Mouse (Mus musculus): ENCODE results near the gene Nars2. TPM values are rescaled to one million over a fixed set of nuclear protein-coding genes. Genes with fewer than 3 reads are reported as not detected.

Gene Nars2
- polyA plus RNA-seq, 1 experiment from 2014 or later, result 11.8 TPM

DNA sequence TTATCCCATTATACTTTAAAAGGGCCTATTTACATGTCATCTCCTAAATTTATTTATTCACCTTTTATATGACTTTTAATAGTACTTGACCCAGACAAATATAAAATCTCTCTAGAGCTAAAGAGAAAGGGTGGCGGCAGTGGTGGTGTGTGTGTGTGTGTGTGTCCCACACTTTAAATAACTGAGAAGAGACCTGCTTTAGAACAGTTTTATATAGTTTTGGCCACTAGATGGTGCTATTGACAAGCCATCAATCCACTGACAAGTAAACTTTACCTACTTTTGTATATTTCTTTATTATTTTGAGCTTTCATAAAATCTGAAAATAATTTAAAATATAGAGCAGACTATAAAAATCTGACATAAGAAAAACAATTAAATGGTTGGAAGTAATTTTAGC is 19.1 kb downstream of the Nars2 start:
- H3K27me3 ChIP-seq, result no peaks in the 10 kb centered on the region
- ATAC-seq, result no peak
- in situ Hi-C loops (cut with MboI; ENCODE audit: low pct_unique_long_range_greater_than_20kb), result loop anchor here (5.0 kb wide), 2 partner anchors 112 to 327 kb away; partner anchors contain the start of gene Gab2
- CTCF ChIA-PET, result interaction anchor here (0.7 to 2.2 kb wide), 14 partner anchors 10 to 338 kb away, joined by 3 to 11 read pairs (median 4); no protein-coding TSS in a partner anchor
- no peak for DNase-seq (ENCODE audit: low read depth, low spot score)
- TF ChIP-seq CTCF (IDR thresholded peaks at IDR 0.05), result peak; percentile 63
- POLR2A ChIA-PET, result no interaction called here

DNA sequence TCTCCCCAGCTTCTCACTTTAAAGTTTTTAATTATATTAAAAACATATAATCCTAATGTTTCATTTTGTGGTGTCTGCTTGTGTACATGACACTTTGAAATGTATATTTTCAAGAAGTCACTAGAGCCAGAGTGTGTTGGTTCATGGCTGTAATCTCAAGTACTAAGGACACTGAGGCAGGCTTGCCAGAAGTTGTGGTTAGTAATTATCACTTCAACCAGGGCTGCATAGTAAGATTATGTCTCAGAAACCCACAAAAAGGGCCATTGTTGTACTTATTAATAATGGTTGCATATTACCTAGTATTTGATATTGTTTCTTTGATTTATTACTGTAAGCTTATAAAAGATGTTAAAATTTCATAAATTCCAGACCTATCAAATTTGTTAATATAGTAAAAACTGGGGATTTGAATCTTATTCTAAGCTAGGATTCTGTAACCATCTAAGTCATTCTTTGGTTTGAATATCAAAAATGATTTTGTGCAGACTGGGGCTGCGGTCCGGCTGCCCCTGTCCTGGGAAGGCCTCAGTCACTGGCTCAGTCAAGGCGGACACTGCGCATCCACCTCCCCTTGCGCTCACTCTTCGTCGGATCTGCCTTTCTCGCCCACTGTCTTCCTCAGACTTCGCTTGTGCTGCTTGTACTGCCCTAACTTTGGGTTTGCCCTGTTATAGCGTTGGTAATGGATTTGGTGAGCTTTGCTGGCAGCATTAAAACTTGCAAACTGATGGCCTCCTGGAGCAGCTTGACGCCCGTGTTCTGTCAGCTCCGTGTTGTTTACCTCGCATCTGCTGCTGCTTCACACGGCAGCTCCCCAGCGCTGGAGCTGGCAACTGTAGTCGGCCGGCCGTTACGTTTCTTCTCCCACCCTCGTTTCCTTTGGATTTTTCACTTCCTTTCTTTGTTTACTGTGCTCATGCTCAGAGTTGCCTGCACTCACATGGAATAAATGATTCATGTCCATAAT is 20.0 kb downstream of the Nars2 start:
- no peak for TF ChIP-seq CTCF (IDR thresholded peaks at IDR 0.05)
- POLR2A ChIA-PET, result no interaction called here

DNA sequence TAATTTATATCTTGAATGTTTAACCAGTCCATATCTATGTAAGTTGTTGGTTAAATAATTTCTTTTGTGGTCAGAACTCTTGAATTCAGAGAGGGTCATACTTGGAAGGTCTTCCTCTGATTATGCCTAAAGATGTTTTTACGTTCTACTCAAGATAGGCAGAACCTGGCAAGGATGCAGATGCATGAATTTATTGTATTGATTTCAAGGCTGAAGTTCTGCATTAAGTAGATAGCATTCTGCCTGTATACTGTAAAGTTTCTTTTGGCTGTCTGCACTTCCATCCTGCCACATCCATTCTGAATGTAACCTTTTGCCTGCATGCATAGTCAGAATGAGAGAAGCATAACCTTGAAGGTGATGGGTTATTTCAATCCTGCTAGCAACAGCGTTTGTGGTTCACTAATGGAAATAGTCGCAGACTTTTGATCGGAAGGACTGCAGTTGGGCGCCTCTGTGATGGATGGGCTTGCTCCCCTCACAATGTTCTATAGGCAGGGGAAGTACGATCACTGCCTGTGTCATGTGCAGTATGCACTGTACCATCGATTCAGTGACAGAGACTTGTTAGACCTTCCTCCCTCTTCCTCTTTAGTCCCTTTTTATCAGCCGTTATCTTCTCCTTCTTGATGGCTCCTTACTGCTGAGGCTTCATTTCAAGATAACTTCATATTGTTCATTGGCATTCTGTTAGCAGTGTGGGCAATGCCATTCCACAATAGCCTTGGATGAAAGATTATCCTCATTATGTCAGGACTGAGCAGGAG is 21.0 kb downstream of the Nars2 start:
- DNase-seq (ENCODE audit: low read depth, low spot score) (no peak), ATAC-seq (no peak)
- no peaks in the 10 kb centered on the region for H3K27me3 ChIP-seq
- CTCF ChIA-PET, result interaction anchor here (2.2 kb wide), 1 partner anchor 113 kb away, joined by 9 read pairs; no protein-coding TSS in a partner anchor
- POLR2A ChIA-PET, result no interaction called here
- no peak for TF ChIP-seq CTCF (IDR thresholded peaks at IDR 0.05)
- in situ Hi-C loops (cut with MboI; ENCODE audit: low pct_unique_long_range_greater_than_20kb), result loop anchor here (5.0 kb wide), 2 partner anchors 110 to 325 kb away; partner anchors contain the start of gene Gab2

More for the DNA sequence above, 20.0 kb downstream of the Nars2 start:
- no peak for ATAC-seq
- CTCF ChIA-PET, result interaction anchor here (0.7 to 2.2 kb wide), 12 partner anchors 9 to 329 kb away, joined by 3 to 11 read pairs (median 4); no protein-coding TSS in a partner anchor
- in situ Hi-C loops (cut with MboI; ENCODE audit: low pct_unique_long_range_greater_than_20kb), result loop anchor here (5.0 kb wide), 2 partner anchors 111 to 326 kb away; partner anchors contain the start of gene Gab2
- no peak for DNase-seq (ENCODE audit: low read depth, low spot score)
- no peaks in the 10 kb centered on the region for H3K27me3 ChIP-seq

DNA sequence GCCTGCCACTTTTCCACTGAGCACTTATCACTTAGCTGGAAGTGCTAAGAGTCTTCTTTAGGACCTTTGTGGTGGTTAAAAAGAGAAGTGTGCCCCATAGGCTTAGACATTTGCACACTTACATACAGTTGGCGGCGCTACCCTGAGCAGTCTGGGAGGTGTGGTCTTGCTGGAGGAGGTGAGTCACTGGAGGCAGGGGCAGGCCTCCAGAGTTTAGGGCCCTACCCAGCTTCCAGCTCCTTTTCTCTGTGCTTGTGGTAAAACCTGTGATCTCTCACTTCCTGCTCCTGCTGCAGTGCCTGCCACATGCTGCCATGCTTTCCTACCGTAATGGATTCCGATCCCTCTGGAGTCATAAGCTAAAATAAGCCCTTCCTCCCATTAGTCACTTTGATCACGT is 24.6 kb downstream of the Nars2 start:
- no peak for DNase-seq (ENCODE audit: low read depth, low spot score)
- TF ChIP-seq CTCF (IDR thresholded peaks at IDR 0.05), result no peak
- in situ Hi-C loops (cut with MboI; ENCODE audit: low pct_unique_long_range_greater_than_20kb), result no loop called here
- POLR2A ChIA-PET, result no interaction called here
- ATAC-seq, result peak; percentile 92
- H3K27me3 ChIP-seq, result no peaks in the 10 kb centered on the region
- CTCF ChIA-PET, result interaction anchor here (1.0 to 1.3 kb wide), 3 partner anchors 104 to 322 kb away, joined by 3 read pairs; no protein-coding TSS in a partner anchor

DNA sequence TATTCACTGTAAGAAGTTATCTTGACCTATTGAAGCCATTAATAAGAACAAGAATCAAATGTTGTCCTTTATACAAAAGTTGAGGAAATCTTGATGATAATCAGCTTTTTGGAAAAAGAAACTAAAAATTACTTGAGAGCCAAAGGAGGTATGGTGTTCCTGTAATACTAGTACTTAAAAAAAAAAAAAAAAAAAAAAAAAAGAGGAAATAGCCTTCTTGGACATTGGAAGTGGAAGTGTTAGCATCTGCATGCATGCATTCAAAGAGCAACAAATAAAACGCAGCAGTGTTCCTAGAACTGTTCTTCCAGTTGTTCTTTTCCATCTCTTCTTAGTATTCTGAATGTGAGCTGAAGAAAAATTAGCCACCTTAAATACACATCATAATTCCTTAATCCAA is 25.9 kb downstream of the Nars2 start:
- no peak for DNase-seq (ENCODE audit: low read depth, low spot score)
- no peak for TF ChIP-seq CTCF (IDR thresholded peaks at IDR 0.05)
- POLR2A ChIA-PET, result interaction anchor here (0.7 kb wide), 1 partner anchor 428 kb away, joined by 3 read pairs; no protein-coding TSS in a partner anchor
- H3K27me3 ChIP-seq, result no peaks in the 10 kb centered on the region
- ATAC-seq, result no peak
- in situ Hi-C loops (cut with MboI; ENCODE audit: low pct_unique_long_range_greater_than_20kb), result no loop called here
- CTCF ChIA-PET, result interaction anchor here (1.1 kb wide), 1 partner anchor 67 kb away, joined by 3 read pairs; no protein-coding TSS in a partner anchor

DNA sequence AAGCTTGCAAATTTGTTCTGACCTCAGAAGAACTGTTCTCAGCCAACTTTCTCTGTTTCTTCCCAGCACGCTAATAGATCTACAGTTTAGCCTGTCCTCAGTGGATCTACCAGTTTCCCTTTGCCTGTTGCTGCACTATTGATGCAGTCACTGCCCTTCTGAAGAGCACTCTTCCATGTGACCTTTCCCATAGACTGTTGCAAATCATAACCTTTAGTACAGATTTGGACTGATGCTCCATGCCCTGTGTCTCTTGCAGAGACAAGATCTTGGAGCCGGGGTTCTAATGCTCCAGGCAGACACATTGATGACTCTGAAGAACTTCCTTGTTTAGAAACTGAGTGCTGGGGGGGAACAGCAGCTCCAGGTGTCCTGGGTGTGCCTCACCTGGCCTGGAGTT is 30.1 kb downstream of the Nars2 start:
- ChIA-PET POLR2A (no interaction called here), CTCF (no interaction called here)
- in situ Hi-C loops (cut with MboI; ENCODE audit: low pct_unique_long_range_greater_than_20kb), result no loop called here
- ATAC-seq (no peak), DNase-seq (ENCODE audit: low read depth, low spot score) (no peak)
- no peaks in the 10 kb centered on the region for H3K27me3 ChIP-seq
- no peak for TF ChIP-seq CTCF (IDR thresholded peaks at IDR 0.05)

DNA sequence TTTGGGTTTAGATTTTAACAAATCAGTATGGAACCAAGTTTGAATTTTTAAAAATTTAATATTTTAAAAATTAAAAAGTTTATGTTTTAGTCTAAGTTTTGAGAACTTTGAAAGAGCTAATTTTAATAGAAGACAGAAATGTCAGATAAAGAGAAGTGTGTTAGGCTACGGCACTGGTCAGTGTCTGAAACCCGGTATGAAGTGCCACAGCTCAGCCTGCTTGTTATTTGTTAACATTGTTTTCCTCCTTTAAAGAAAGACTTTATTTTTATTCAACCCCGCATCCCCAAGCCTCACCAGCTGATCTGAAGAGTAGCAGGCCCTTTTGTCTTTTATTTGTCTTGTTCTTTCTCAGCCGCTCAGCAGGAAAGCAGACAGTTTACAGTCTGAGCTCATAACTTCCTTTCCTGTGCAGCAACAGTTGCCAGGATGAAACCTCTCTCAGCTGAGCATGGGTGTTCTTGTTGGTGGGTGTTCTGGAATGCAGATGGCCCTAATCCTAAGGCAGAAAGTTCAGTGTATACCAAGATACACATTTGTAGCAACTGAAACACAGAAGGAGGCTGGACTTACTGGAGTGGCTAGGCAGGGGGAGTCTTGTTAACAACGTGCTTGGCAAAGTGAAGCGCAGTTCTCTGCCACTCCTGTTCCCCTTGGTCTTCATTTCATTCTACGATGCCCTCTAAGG is 32.5 kb downstream of the Nars2 start:
- POLR2A ChIA-PET, result no interaction called here
- no peak for TF ChIP-seq CTCF (IDR thresholded peaks at IDR 0.05)
- in situ Hi-C loops (cut with MboI; ENCODE audit: low pct_unique_long_range_greater_than_20kb), result no loop called here
- DNase-seq (ENCODE audit: low read depth, low spot score), result no peak
- no peaks in the 10 kb centered on the region for H3K27me3 ChIP-seq
- no peak for ATAC-seq
- CTCF ChIA-PET, result interaction anchor here (0.8 to 3.1 kb wide), 2 partner anchors 13 to 25 kb away, joined by 4 to 11 read pairs; no protein-coding TSS in a partner anchor

DNA sequence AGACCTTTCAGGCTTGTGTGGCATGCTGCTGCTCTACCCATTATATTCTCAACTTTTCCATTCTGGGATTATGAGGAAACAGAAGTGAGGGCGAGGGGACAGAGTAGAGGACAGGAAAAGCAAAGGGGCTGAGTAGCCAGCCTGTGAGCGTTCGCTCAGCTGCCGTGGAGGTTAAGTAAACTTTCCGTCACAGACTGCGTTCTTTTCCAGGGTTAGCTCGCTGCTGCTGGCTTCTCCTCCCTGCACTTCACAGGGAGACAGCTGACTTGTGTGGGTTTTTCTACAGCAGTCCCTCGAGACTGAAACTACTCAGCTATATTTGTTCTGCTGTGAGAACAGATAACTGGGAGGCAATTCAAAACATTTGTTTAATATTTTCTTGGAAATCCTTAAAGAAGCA is 34.5 kb downstream of the Nars2 start:
- POLR2A ChIA-PET, result no interaction called here
- ATAC-seq, result no peak
- in situ Hi-C loops (cut with MboI; ENCODE audit: low pct_unique_long_range_greater_than_20kb), result no loop called here
- CTCF ChIA-PET, result interaction anchor here (1.8 to 3.1 kb wide), 2 partner anchors 15 to 312 kb away, joined by 5 to 11 read pairs; no protein-coding TSS in a partner anchor
- TF ChIP-seq CTCF (IDR thresholded peaks at IDR 0.05), result no peak
- no peaks in the 10 kb centered on the region for H3K27me3 ChIP-seq
- no peak for DNase-seq (ENCODE audit: low read depth, low spot score)

DNA sequence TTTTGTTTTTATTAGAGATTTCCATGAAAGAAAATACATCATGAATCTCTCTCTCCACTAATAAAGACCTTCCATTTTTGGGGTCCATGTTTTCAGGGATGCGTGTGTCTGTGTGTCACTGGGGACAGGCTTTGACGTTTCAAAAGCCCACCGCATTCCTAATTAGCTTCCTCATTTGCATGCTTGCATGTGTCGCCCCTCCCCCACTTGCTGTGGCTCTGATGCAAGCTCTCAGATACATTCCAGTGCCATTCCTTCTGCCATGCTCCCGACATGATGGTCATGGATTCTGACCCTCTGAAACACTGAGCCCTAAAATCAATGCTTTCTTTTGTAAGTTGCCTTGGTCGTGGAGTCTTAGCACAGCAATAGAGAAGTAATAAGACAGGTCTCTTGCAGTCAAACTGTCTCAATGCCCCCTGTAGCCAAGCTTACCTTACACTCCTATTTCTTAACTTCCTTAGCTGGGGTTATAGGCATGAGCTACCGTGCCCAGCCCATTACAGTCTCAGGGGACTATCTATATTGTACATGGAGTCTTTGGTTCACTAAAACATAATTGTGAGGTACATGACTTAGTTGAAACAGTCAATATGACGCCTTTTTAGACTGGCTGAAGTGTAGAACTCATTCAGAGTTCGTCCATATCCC is 35.6 kb downstream of the Nars2 start:
- CTCF ChIA-PET, result interaction anchor here (0.9 to 1.8 kb wide), 3 partner anchors 16 to 311 kb away, joined by 3 to 5 read pairs (median 3); no protein-coding TSS in a partner anchor
- in situ Hi-C loops (cut with MboI; ENCODE audit: low pct_unique_long_range_greater_than_20kb), result no loop called here

More for the DNA sequence above, 35.6 kb downstream of the Nars2 start:
- H3K27me3 ChIP-seq, result no peaks in the 10 kb centered on the region
- POLR2A ChIA-PET, result no interaction called here
- no peak for DNase-seq (ENCODE audit: low read depth, low spot score)
- no peak for TF ChIP-seq CTCF (IDR thresholded peaks at IDR 0.05)
- ATAC-seq, result no peak

Data from Patski (cell line).